Mouse (Mus musculus): ENCODE results near the gene Cebpa.

Cebpa gene

GRCm38 (mm10) chr7:35120146-35120691, 1.1 kb downstream of the Cebpa start:
- DNase-seq = peak; percentile 43

GRCm38 (mm10) chr7:35121150-35121549, 2.1 kb downstream of the Cebpa start:
- no peak for DNase-seq

- DNase-seq = no peak
These were observed 3.6 kb downstream of the Cebpa start for GRCm38 (mm10) chr7:35122401-35123320.

- no peak for DNase-seq
These were observed 4.4 kb downstream of the Cebpa start for GRCm38 (mm10) chr7:35123431-35123953.

GRCm38 (mm10) chr7:35124216-35124615, 5.1 kb downstream of the Cebpa start:
- no peak for DNase-seq

- DNase-seq = no peak
These were observed 5.7 kb downstream of the Cebpa start for GRCm38 (mm10) chr7:35124745-35125144.

GRCm38 (mm10) chr7:35125971-35126370, 6.9 kb downstream of the Cebpa start:
- DNase-seq = no peak

GRCm38 (mm10) chr7:35127001-35127400, 7.9 kb downstream of the Cebpa start:
- DNase-seq = no peak

- DNase-seq = no peak
These were observed 8.6 kb downstream of the Cebpa start for GRCm38 (mm10) chr7:35127721-35128120.

GRCm38 (mm10) chr7:35128677-35129567, 9.8 kb downstream of the Cebpa start:
- peak; percentile 63 for DNase-seq

GRCm38 (mm10) chr7:35130059-35130738, 11.1 kb downstream of the Cebpa start:
- DNase-seq = peak; percentile 66

- DNase-seq = no peak
These were observed 11.8 kb downstream of the Cebpa start for GRCm38 (mm10) chr7:35130888-35131287.

- no peak for DNase-seq
These were observed 12.5 kb downstream of the Cebpa start for GRCm38 (mm10) chr7:35131601-35132000.

GRCm38 (mm10) chr7:35134621-35135020, 15.5 kb downstream of the Cebpa start:
- peak; percentile 84 for DNase-seq

- DNase-seq = no peak
These were observed 18.4 kb downstream of the Cebpa start for GRCm38 (mm10) chr7:35137524-35137923.

- DNase-seq = no peak
These were observed 19.4 kb downstream of the Cebpa start for GRCm38 (mm10) chr7:35138481-35138880.

- no peak for DNase-seq
These were observed 20.8 kb downstream of the Cebpa start for GRCm38 (mm10) chr7:35139880-35140279.

GRCm38 (mm10) chr7:35141519-35141918, 22.4 kb downstream of the Cebpa start:
- peak; percentile 87 for DNase-seq

GRCm38 (mm10) chr7:35142522-35142921, 23.4 kb downstream of the Cebpa start:
- no peak for DNase-seq

- no peak for DNase-seq
These were observed 24.9 kb downstream of the Cebpa start for GRCm38 (mm10) chr7:35143864-35144618.

- DNase-seq = peak; percentile 66
These were observed 26.0 kb downstream of the Cebpa start for GRCm38 (mm10) chr7:35145068-35145467.

- peak; percentile 77 for DNase-seq
These were observed 27.2 kb downstream of the Cebpa start for GRCm38 (mm10) chr7:35146269-35146668.

All from lung, postnatal 10 days (tissue).